Mouse (Mus musculus) T-helper 2 cell (primary cell): ENCODE data around the gene 1700015F17Rik.

Source experiments
- in situ Hi-C: fragments of 300-600 bp; cut with MboI, MseI; formaldehyde crosslinking; loops from one replicate; pipeline ENCODE4 v1.15.1; 2025; ENCODE audit warnings: high pct_unique_total_duplicates

Gene 1700015F17Rik

DNA sequence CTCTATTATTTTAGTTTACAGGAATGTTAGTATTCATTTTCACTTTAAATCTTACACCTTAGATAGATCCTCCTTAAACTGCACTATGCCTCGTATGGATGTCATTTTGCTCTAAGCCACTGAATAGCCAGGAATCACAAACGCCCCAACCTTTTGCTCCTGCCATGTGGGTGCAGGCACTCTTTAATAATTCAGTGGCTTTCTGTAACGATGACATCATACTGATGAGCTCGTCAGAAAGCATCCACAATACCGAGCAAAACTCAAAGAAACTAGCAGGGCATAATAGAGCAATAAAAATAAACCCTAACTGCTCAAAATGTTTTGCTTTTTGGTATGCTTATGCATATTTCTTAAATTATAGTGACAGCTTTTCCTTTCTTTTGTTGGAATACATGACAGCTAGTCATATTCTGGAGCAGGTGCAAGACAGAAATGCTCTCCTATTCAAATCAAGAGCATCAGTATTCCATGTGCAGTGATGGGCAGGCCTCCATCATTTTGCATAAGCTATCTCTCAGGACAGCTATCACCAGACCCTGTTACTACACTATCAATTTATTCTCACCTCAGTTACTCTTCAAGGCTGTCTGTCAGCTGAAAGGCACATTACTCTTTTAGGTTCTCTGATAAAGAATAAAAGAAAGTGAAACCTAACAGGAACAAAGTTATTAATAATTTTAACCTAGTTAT is 47.1 kb downstream of the 1700015F17Rik start:
- in situ Hi-C loops, result no loop called here

- in situ Hi-C loops, result no loop called here
Observed at GRCm38 (mm10) chr5:5423723-5424171, 55.2 kb downstream of the 1700015F17Rik start.

GRCm38 (mm10) chr5:5423081-5423480 is 55.9 kb downstream of the 1700015F17Rik start:
- in situ Hi-C loops, result no loop called here

- in situ Hi-C loops, result no loop called here
Observed at GRCm38 (mm10) chr5:5421439-5421838, 57.5 kb downstream of the 1700015F17Rik start.

GRCm38 (mm10) chr5:5419992-5420455 is 58.9 kb downstream of the 1700015F17Rik start, which contains the start of gene Cdk14:
TSS of gene Cdk14 (minus strand) at chr5:5420312.
- in situ Hi-C loops, result no loop called here

- in situ Hi-C loops, result no loop called here
Observed at GRCm38 (mm10) chr5:5419253-5419652, 59.7 kb downstream of the 1700015F17Rik start.

GRCm38 (mm10) chr5:5414835-5415234 is 64.1 kb downstream of the 1700015F17Rik start:
- in situ Hi-C loops, result no loop called here

GRCm38 (mm10) chr5:5411886-5412285 is 67.1 kb downstream of the 1700015F17Rik start:
- in situ Hi-C loops, result no loop called here

DNA sequence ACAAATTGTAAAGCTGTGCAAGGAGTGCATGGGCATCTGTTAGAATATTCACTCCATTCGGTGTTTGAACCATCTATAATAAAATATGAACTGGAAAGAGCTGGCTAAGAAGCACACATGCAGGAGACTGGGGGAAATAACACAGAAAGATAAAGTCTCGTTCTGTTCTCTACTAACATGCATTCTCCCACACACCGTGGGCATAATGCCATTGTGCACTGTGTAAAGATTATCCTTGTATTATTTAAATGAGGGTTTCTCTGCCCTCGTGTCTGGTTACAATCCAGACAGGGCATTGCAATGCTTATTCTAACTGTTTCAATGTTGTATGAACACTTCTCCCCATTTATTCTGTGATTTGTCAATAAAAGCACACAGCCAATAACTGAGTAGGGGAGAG is 77.0 kb downstream of the 1700015F17Rik start:
- in situ Hi-C loops, result no loop called here

- in situ Hi-C loops, result loop anchor here (25.0 kb wide), 1 partner anchor 430 kb away; no protein-coding TSS in a partner anchor
Observed at GRCm38 (mm10) chr5:5392786-5393185, 86.2 kb downstream of the 1700015F17Rik start.
